Mouse (Mus musculus) ZHBTc4 (cell line): ENCODE measurements around the gene Adgrl2.

Experiments used
- DNase-seq: peaks from one replicate; pipeline ENCODE4 v3.0.0-alpha.2; 2011; ENCODE audit warnings: low read depth, low spot score

The Adgrl2 gene

GRCm38 (mm10) chr3:148885980-148886668, 104.2 kb downstream of the Adgrl2 start:
- no peak for DNase-seq

DNA sequence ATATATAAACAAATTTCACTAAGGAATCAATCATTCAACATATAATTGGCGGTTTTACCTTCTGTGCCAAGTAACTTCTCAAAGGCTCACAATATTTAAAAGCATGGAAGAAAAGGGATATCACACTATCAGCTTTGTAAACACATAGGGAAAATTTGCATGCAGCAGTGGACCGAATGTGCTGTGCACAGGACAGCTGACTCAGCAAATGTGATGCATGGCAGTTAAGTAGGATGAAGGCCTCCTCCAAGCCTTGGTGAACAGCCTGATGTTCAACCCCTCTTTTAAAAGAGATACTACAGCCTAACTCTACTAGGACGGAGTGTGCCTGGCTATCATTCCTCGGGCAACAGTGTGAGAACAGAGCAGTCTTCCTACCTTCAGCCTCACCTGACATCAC, 105.2 kb downstream of the Adgrl2 start:
- no peak for DNase-seq

- no peak for DNase-seq
These were observed 108.9 kb downstream of the Adgrl2 start for GRCm38 (mm10) chr3:148881431-148881830.

- DNase-seq = no peak
These were observed 117.8 kb downstream of the Adgrl2 start for GRCm38 (mm10) chr3:148872563-148872962.

- DNase-seq = no peak
These were observed 118.4 kb downstream of the Adgrl2 start for GRCm38 (mm10) chr3:148871792-148872464.

GRCm38 (mm10) chr3:148867618-148868017, 122.7 kb downstream of the Adgrl2 start:
- DNase-seq = no peak

GRCm38 (mm10) chr3:148866633-148867032, 123.7 kb downstream of the Adgrl2 start:
- DNase-seq = no peak

- DNase-seq = no peak
These were observed 124.3 kb downstream of the Adgrl2 start for GRCm38 (mm10) chr3:148866053-148866452.

- DNase-seq = no peak
These were observed 125.1 kb downstream of the Adgrl2 start for GRCm38 (mm10) chr3:148865234-148865633.

DNA sequence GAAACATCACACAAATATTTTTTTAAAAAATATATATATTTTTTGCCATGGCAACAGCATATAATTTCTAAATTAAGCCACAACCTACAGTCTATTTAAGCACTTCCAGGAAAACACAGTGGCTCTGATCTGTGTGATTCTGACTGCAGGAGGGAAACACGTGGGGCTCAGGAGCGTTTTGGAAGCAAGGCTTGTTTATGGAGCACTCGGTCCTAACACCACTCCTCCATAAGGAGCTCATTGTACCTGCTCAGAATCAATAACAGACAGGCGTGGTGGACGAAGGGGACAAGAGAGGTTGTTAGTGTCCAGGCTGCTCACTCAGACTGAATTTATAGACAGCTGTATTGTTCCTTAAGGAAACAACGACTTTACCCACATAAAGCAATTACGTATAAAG, 128.5 kb downstream of the Adgrl2 start:
- no peak for DNase-seq

- no peak for DNase-seq
These were observed 135.9 kb downstream of the Adgrl2 start for GRCm38 (mm10) chr3:148854306-148854910.

GRCm38 (mm10) chr3:148853372-148853771, 137.0 kb downstream of the Adgrl2 start:
- no peak for DNase-seq

DNA sequence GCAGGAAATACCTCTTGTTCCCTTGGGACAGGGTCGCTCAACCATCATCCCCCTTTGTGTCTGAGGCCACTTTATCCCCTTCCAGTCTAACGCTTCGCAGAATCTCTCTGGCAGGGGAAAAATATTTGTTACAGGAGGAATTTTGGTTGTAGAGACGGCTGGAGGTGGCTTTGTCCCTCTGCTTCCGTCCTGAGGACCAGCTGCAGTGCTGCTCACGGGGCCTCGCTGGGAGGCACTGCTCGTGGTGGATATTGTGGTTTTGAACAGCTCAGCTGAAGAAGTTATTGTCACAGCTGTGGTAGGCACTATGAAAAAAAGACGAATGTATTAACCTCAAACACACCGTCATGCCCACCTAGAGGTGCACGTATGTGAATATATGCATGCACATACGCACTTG, 137.8 kb downstream of the Adgrl2 start:
- no peak for DNase-seq

GRCm38 (mm10) chr3:148850821-148851220, 139.5 kb downstream of the Adgrl2 start:
- peak; percentile 42 for DNase-seq

- peak; percentile 11 for DNase-seq
These were observed 142.0 kb downstream of the Adgrl2 start for GRCm38 (mm10) chr3:148848366-148848765.

DNA sequence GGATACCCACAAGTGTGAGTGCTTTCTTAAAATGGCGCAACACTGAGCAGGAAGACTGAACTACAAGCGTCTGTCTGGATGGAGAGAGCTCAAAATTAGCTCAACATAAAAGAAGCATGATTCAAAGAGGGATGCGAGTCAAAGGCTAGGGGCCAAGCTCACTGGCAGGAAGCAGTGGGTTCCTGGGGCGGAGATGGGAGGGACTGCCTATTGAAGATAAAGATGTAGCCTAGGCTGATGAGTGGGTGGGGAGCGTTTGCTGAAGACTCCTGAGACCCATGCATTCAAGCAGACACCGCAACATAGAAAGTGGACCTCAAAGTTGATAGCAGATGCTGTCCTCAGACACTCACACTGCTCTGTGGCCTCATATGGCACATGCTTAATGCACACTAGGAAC, 146.2 kb downstream of the Adgrl2 start:
- DNase-seq = no peak

DNA sequence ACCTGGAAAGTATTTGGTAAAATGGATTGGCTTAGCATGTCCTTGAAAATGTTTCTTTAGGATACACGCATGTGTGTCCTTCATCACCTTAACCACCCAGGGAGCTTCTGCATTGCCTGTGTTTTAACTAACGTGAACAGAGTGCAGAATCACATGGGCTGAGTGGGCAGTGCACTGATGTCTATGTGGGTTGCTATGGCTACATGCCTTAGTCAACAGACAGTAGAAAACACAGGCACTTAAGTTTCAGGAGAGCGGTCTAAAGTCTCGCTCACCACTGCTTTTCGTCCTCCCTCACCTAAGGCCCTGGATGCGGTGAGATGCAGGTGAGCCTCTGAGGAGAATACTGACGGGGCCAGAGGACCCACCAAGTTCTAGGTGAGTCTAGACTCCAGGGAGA, 147.8 kb downstream of the Adgrl2 start:
- no peak for DNase-seq

DNA sequence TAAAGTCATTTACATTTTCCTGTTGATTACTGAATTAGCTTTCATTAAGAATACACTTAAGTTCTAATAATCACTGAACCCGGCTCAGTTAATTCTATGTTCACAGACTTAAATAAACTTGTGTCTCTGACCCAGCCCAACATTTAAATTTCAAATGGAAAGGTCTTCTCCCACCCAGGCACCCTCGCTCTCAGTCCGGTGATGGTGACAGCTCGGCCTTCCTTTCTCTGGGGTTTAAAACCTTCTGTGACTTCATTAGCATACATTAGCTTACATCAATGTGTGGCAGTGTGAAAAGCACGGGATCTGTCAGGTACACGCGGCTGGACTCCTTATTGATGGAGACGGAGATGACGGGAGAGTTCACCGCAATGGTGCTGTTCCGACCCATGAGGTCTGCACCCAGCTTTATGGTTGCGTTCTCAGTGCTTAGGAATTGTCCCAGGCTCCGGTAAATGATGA, 151.5 kb downstream of the Adgrl2 start:
- peak; percentile 28 for DNase-seq

- no peak for DNase-seq
These were observed 152.1 kb downstream of the Adgrl2 start for GRCm38 (mm10) chr3:148838095-148838834.

- no peak for DNase-seq
These were observed 155.2 kb downstream of the Adgrl2 start for GRCm38 (mm10) chr3:148835136-148835535.

DNA sequence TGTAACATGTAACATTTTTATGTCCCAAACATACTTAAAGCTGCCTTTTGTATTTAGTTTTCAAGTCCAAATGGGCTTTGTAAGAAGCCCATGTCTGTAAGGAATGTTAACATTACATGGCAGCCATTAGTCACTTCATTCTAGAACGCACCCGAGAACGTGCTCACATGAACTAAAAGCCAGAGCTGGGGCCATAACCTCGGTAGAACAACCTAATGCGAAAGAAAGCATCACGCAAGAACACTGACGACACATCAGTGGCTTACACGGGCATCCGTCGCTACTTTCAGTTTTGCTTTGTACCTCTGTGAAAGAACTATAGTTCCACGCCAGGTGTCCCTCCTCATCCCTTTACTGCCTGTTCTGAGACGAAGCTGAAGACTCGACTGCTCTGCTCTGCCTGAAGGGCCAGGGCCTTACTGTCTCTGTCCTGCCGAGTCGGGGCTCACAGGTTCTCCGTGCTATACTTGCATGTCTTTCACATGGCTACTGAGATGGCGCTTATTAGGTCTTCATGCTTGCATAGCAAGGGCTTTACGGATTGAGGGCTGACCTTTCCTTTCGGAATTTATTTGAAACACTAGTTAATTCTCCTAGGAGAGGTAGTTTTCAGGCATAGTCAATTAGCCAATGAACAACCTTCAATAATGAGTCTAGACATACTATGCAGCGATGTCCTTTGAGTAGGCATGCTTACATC, 157.1 kb downstream of the Adgrl2 start:
- DNase-seq = no peak
